Mouse (Mus musculus) olfactory bulb, adult 2 months (tissue): ENCODE data around the gene B9d2. TPM values are rescaled to one million over a fixed set of nuclear protein-coding genes. Genes with fewer than 3 reads are reported as not detected.
A peak's percentile ranks its signal among the peaks of the same experiment; 100 is the strongest.

ENCODE experiments used
- H3K27ac ChIP-seq: fragments of 200-500 bp; 2 replicates; pipeline ENCODE4 v1.5.1; 2012; ENCODE audit warnings: low read depth, low read length; ENCODE audit not compliant: insufficient read depth
- H3K4me1 ChIP-seq: fragments of 200-500 bp; 2 replicates; pipeline ENCODE4 v1.6.1; 2012; ENCODE audit warnings: low read length; ENCODE audit not compliant: control insufficient read depth, insufficient read depth
- H3K4me3 ChIP-seq: fragments of 200-500 bp; 2 replicates; pipeline ENCODE4 v1.5.1; 2012; ENCODE audit warnings: mild to moderate bottlenecking, low read depth, low read length, moderate library complexity; ENCODE audit not compliant: insufficient read depth
- CTCF ChIP-seq: fragments of 200-500 bp; IDR thresholded peaks from 2 replicates; pipeline ENCODE4 v1.5.1; 2012; ENCODE audit warnings: low read depth, mild to moderate bottlenecking, low read length, moderate library complexity; ENCODE audit not compliant: insufficient read depth
- POLR2A ChIP-seq: fragments of 200-500 bp; IDR thresholded peaks from 2 replicates; pipeline ENCODE4 v1.6.1; 2012; ENCODE audit warnings: mild to moderate bottlenecking, low read depth, low read length, moderate library complexity; ENCODE audit not compliant: insufficient read depth
- WGBS: fragments of 180-500 bp; shearing (Covaris S2); methylation state at CpG from one replicate; pipeline ENCODE4 v1.1.7; 2018; 5-methylcytosine and 5-hydroxymethylcytosine counted together
- polyA plus RNA-seq: library from polyadenylated mRNA; stranded (reverse); fragments of >200 nt; gene quantifications from 2 replicates; pipeline ENCODE4 v1.2.4, GENCODE M21; 2012; ENCODE audit warnings: low replicate concordance; ENCODE audit not compliant: missing spikeins, insufficient read depth, insufficient read length

Gene B9d2
- polyA plus RNA-seq, 1 experiment: not detected

DNA sequence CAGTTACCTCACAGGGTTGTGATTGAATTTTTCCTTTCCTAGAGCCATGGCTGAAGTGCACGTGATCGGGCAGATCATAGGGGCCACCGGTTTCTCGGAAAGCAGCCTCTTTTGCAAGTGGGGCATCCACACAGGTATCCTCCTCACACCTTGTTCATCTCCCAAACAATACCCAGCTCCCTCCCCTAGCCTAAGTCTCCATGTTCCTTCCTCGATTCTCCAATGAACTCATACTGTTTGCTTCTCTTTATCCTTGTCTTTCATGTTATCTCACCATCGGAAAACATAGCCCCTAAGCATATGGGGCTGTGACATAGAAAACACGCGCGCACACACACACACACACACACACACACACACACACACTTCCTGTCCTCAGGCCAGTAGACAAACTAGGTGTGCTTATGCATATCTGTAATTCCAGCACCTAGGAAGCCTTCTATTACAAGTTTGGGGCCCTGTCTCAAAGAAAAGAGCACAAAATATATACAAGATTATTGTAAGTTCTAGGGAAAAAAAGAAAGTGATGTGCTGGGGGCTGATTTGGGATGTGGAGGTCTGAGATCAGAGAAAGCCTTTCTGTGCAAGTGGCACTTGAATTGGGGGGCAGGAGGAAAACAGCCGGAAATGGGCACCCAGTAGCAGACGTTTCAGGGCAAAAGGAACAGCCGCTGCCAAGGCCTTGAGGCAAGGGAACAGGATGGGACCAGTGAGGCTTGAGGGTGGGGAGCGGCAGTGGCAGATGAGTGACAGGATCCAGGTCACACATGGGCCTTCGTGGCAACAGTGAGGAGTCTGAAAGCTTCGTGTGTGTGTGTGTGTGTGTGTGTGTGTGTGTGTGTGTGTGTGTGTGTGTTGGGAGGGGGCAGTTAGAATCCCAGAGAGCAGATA, 1.0 kb downstream of the B9d2 start:
- Histone ChIP-seq H3K4me1 (peaks cover 34% of the 10 kb centered on the region), H3K4me3 (peak overlapping the region; percentile 90), H3K27ac (no peak overlapping the region)
- no peak for TF ChIP-seq CTCF
- no peak for TF ChIP-seq POLR2A
- WGBS: 59% methylated on average over 15 of the region's 15 CpGs

DNA sequence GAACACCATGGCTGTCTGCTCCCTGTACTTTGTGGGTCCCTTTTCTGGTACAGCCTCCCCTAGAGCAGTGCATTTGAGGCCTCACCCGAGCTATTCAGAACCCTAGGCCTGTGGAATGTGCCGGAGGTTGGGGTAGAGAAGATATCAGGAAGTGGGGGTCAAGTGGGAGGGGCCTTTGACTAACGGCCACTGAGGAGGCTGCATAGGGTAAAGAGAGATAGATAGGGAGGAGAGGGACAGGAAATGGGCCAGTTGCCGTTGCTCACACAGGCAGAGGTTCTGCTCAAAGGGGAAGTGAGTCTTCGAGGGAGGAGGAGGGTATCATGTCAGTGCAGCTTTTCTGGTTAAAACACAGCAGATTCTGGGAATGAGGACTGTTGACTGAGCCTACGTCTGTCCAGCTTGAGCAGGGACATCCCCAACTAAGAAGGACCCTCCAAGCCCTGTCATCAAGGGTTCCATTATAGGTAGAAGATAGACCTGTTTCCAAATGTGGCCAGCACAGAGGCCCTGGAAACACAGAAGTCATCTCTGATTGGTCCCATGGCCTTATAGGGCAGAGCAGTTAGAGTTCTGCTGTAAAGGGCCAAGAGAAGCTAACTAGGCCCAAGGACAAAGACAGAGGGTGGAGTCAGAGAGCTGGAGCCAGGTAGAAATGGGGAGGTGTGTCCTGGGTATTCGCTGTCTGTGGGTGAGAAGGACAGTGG, 3.0 kb downstream of the B9d2 start:
- Histone ChIP-seq H3K4me1 (peaks cover 52% of the 10 kb centered on the region), H3K27ac (no peak overlapping the region), H3K4me3 (no peak overlapping the region)
- no peak for TF ChIP-seq POLR2A
- TF ChIP-seq CTCF: no peak
- WGBS: 82% methylated on average over 7 of the region's 7 CpGs

DNA sequence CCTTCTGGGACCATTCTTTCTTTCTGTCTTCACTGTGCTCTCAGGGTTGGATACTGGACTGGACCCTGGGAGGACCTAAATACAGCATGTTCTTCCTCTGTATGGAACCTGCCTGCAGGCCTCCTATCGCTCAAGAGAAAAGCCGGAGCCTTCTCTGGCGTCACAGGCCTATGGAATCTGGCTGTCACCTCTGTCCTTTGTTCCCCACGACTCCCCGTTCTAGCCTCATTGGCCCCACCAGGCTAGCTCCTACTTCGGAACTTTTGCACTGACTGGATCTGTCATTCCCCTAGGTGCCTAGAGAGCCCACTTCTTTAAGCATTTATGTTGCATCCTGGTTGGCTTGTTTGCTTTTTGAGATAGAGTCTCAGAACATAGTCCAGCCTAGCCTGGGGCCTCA, 4.1 kb downstream of the B9d2 start:
- Histone ChIP-seq H3K4me3 (no peak overlapping the region), H3K27ac (0 out of 2 replicates have a peak overlapping the region, but pooled peaks have one; percentile 21), H3K4me1 (peaks cover 60% of the 10 kb centered on the region)
- TF ChIP-seq POLR2A: no peak
- TF ChIP-seq CTCF: no peak
- WGBS: 83% methylated on average over 6 of the region's 6 CpGs

DNA sequence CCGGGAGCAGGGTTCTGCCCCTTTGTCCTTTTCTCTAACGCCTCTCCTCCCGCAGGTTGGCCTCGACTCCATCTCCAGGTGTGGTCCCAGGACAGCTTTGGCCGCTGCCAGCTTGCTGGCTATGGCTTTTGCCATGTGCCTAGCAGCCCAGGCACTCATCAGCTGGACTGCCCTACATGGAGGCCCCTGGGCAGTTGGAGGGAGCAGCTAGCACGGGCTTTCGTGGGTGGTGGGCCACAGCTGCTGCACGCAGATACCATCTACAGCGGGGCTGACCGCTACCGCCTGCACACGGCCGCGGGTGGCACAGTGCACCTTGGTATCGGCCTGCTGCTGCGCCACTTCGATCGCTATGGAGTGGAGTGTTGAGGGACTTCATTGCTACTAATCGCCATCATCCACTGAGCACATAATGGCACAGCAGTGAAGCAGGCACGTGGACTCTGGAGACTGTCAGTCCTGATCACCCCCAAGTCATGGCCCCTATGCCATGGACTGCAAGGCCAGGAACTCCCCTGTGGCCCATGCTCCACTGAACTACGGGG, 5.4 kb downstream of the B9d2 start:
- no peak overlapping the region for H3K27ac ChIP-seq
- H3K4me1 ChIP-seq: peaks cover 59% of the 10 kb centered on the region
- no peak overlapping the region for H3K4me3 ChIP-seq
- no peak for TF ChIP-seq POLR2A
- no peak for TF ChIP-seq CTCF
- WGBS: 72% methylated on average over 21 of the region's 21 CpGs

DNA sequence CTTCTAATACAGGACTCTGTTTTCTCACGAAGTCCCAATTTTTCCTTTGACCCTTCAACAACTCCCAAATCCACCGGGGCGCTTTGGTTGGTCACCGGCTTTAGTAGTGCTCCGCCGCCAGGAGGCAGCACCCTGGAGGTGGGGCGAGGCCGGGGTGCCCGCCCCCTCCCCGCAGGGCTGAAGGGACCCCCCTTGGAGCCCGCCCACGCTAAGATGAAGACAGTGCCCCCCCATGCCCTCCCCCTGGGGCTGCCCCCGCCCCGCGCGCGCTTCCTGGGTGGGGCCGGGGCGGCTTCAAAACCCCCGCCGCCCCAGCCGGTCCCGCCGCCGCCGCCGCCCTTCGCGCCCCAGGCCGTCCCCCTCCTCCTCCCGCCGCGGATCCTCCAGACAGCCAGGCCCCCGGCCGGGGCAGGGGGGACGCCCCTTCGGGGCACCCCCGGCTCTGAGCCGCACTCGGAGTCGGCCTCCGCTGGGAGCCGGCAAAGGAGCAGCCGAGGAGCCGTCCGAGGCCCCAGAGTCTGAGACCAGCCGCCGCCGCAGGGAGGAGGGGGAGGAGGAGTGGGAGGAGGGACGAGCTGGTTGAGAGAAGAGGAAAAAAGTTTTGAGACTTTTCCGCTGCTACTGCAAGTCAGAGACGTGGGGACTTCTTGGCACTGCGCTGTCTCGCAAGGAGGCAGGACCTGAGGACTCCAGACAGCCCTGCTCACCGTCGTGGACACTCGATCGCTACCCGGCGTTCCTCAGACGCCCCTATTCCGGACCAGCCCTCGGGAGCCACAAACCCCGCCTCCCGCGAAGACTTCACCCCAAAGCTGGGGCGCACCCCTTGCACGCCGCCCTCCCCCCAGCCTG, 6.3 kb downstream of the B9d2 start, which contains the start of gene Tgfb1:
Gene Tgfb1 (plus strand): TSS at position 323 of the 852 bp plus-strand sequence.
- Histone ChIP-seq H3K4me1 (peaks cover 54% of the 10 kb centered on the region), H3K4me3 (peak within 1 kb of the TSS; percentile 44), H3K27ac (no peak within 1 kb of the TSS)
- peak; percentile 49; the same call in 1 of the 2 replicates for TF ChIP-seq CTCF
- no peak for TF ChIP-seq POLR2A
- 2% methylated on average over 63 of the region's 69 CpGs for WGBS

DNA sequence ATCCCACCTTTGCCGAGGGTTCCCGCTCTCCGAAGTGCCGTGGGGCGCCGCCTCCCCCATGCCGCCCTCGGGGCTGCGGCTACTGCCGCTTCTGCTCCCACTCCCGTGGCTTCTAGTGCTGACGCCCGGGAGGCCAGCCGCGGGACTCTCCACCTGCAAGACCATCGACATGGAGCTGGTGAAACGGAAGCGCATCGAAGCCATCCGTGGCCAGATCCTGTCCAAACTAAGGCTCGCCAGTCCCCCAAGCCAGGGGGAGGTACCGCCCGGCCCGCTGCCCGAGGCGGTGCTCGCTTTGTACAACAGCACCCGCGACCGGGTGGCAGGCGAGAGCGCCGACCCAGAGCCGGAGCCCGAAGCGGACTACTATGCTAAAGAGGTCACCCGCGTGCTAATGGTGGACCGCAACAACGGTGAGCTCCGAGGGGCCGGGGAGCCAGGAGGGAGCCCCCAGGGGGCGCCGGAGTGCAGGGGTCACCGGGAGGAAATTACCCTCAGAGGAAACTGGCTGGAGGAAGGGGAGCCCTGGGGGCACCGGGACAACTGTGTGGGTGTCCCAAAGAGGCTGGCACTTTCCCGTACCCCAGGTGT, 7.3 kb downstream of the B9d2 start:
- WGBS: under 1% methylated on average over 47 of the region's 47 CpGs
- no peak overlapping the region for H3K27ac ChIP-seq
- H3K4me3 ChIP-seq: peak overlapping the region; percentile 44
- TF ChIP-seq POLR2A (no peak), CTCF (no peak)
- peaks cover 49% of the 10 kb centered on the region for H3K4me1 ChIP-seq

DNA sequence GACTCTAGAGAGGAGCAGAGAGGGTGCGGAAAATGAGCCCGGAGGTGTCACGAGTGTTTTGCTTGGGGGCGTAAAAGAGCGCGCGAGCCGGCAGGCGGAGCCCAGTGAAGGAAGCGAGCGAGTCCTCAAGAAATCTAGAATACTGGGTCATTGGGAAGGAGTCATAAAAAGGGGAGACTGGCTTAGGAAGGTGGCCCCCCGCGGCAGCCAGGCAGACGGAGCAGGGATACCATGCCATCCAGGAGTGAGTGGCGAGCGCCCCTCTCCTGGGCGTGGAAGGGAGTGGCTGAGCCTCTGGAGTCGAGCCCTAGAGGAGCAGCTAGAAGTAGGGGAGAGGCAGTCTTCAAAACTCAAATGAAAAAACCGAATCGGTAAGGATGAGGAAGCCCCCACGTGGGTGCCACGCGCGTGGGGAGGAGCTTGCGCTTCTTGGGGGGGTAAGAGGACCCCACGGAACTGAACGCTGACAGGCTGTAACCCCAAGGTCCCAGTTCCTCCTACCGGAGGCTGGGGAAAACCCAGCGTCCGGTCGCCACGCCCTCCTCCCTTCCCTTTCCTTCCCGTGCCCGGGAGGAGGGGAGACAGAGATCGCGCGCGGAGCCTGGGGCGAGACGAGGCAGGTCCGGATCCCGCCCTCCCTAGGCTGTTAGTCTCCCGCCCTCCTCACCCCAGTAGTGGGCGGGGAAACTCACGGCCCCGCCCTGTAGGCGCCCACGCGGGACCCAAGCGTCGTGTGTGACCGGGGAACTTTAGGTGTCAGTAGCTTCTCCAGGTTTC, 8.4 kb downstream of the B9d2 start:
- under 1% methylated on average over 52 of the region's 52 CpGs for WGBS
- TF ChIP-seq CTCF (no peak; the same call in 1 of the 2 replicates), POLR2A (no peak)
- H3K4me3 ChIP-seq: peak overlapping the region; percentile 44
- no peak overlapping the region for H3K27ac ChIP-seq
- H3K4me1 ChIP-seq: peaks cover 47% of the 10 kb centered on the region

DNA sequence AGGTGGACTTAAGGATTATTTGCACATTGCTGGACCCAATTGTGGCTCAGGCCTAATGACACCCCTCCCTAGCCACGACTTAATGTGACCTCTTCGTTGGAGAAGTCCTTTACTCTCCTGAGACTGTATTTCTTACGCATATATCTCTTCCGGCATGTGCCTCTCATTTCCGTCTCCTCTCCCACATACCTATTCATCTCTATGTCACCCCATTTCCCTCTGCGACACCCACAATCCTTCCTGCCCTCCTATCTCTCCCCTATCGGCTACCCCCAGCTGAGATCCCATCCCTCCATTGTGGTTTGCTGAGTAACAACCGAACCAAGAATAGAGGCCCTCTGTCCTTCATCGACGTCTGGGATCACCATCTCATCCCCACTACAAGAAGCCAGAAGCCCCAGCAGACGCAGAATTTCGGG, 9.0 kb downstream of the B9d2 start:
- WGBS: 19% methylated on average over 12 of the region's 12 CpGs
- Histone ChIP-seq H3K4me1 (peaks cover 48% of the 10 kb centered on the region), H3K27ac (no peak overlapping the region), H3K4me3 (peak overlapping the region; percentile 44)
- no peak for TF ChIP-seq CTCF
- no peak for TF ChIP-seq POLR2A
